Mouse (Mus musculus): Measurements from ENCODE around the gene Mlkl.
"Not testable (repeated sequence)": the region's sequence is repeated elsewhere in the genome, so short reads cannot be mapped to it uniquely, and the experiment has no call there.

GRCm38 (mm10) chr8:111303076-111303803 is 34.7 kb downstream of the Mlkl start:
- not testable (repeated sequence) for TF ChIP-seq CTCF (IDR thresholded peaks at IDR 0.05; ENCODE audit: low read depth, low read length); GATA2 (IDR thresholded peaks at IDR 0.05; ENCODE audit: borderline replicate concordance, low read depth, low read length); GATA1 (IDR thresholded peaks at IDR 0.05; ENCODE audit: borderline replicate concordance, low read length); TAL1 (conservative IDR thresholded peaks at IDR 0.05; ENCODE audit: low read depth, low read length); POLR2AphosphoS5 (IDR thresholded peaks at IDR 0.05; ENCODE audit: insufficient replicate concordance, low read depth, low read length)
